ENCODE assay signal across 18 mouse cellular contexts in genomic region chr17:12513107-12513923, GRCm38 (mm10). TPM values are rescaled to one million over a fixed set of nuclear protein-coding genes. Genes with fewer than 3 reads are reported as not detected.
DNase-seq lines count a peak whose midpoint lies in the region; ATAC-seq and TF ChIP-seq lines count a peak whose summit lies in the region.
"Had no signal": no experiment of that assay in that cellular context is flagged by ENCODE, and none has a peak within 500 bp of the region (broad histone marks: within the 10 kb centered on the region; RNA-seq: fewer than 3 reads in every experiment).

No protein-coding gene starts in this region.

- no peaks in the 10 kb centered on the region for H3K27me3 ChIP-seq in thymus, adult 2 months (ENCODE audit: control insufficient read depth, insufficient read depth, low read length)
- peaks cover 9% of the 10 kb centered on the region for H3K27me3 ChIP-seq in liver, embryonic 15.5 days

- WGBS in thymus, adult 2 months: 24% methylated on average over 9 of the region's 9 CpGs
- WGBS in liver, embryonic 15.5 days (ENCODE audit: insufficient replicate concordance): 24% methylated on average over 9 of the region's 9 CpGs

- H3K27ac ChIP-seq in thymus, adult 2 months (ENCODE audit: control insufficient read depth, insufficient read depth, low read length): no peak overlapping the region
- no peak overlapping the region for H3K27ac ChIP-seq in liver, embryonic 15.5 days (replicated peaks)
- H3K27ac ChIP-seq: forebrain, embryonic 12.5 days; left cerebral cortex, adult 2 months had no signal

- no peaks in the 10 kb centered on the region for H3K36me3 ChIP-seq in thymus, adult 2 months (ENCODE audit: control insufficient read depth, insufficient read depth, low read length)
- no peaks in the 10 kb centered on the region for H3K36me3 ChIP-seq in liver, embryonic 15.5 days (replicated peaks)
- H3K36me3 ChIP-seq: forebrain, embryonic 12.5 days had no signal

- ATAC-seq in common myeloid progenitor, adult 5-6 weeks (replicated peaks; ENCODE audit: low read depth, poor library complexity, severe bottlenecking): peak; percentile 85
- ATAC-seq in liver, embryonic 15.5 days (ENCODE audit: insufficient read depth): peak; percentile 47

- H3K4me3 ChIP-seq in thymus, adult 2 months (ENCODE audit: control insufficient read depth, insufficient read depth, low read length): no peak overlapping the region
- H3K4me3 ChIP-seq in liver, embryonic 15.5 days (replicated peaks): no peak overlapping the region
- H3K4me3 ChIP-seq: forebrain, embryonic 12.5 days; left cerebral cortex, adult 2 months had no signal

- TF ChIP-seq CTCF in thymus, adult 2 months (IDR thresholded peaks at IDR 0.05; ENCODE audit: borderline replicate concordance, control insufficient read depth, extremely low read depth, insufficient read depth, low read length, poor library complexity): no peak

- no peak overlapping the region for H3K4me2 ChIP-seq in liver, embryonic 15.5 days
- H3K4me2 ChIP-seq: forebrain, embryonic 12.5 days; midbrain, embryonic 11.5 days had no signal

- TF ChIP-seq POLR2A in thymus, adult 2 months (IDR thresholded peaks at IDR 0.05; ENCODE audit: control insufficient read depth, extremely low read depth, insufficient read depth, low read length, poor library complexity): no peak

- peak; percentile 16 for DNase-seq in thymus, adult 2 months
- no peak for DNase-seq in thymus, postnatal 4 days
- no peak for DNase-seq in embryo, embryonic 9.5 days (ENCODE audit: extremely low spot score)
- no peak for DNase-seq in cerebellum, postnatal 4 days (ENCODE audit: low spot score in 2 of 2)
- DNase-seq in embryo, embryonic 10.5 days (ENCODE audit: low spot score): no peak
- DNase-seq: adrenal gland, postnatal 25 days; cerebellum, adult 18-20 months; cerebellum, postnatal 25 days; gastrocnemius, postnatal 14 days; kidney, postnatal 36 days; left cerebral cortex, postnatal 4 days; lung, postnatal 10 days; spleen, adult 18-20 months had no signal

- H3K9me3 ChIP-seq in liver, embryonic 15.5 days (replicated peaks): no peaks in the 10 kb centered on the region
- H3K9me3 ChIP-seq: forebrain, embryonic 12.5 days had no signal

- H3K4me1 ChIP-seq in thymus, adult 2 months (replicated peaks; ENCODE audit: control insufficient read depth, insufficient read depth, low read length): peaks cover 12% of the 10 kb centered on the region
- H3K4me1 ChIP-seq in liver, embryonic 15.5 days (replicated peaks): peaks cover under 1% of the 10 kb centered on the region; the same call in 1 of the 2 replicates
- H3K4me1 ChIP-seq: forebrain, embryonic 12.5 days had no signal

- H3K9ac ChIP-seq in liver, embryonic 15.5 days: no peak overlapping the region
- H3K9ac ChIP-seq: forebrain, embryonic 12.5 days had no signal

RNA-seq across cellular contexts. Expression of gene Slc22a3, which starts 5.8 kb away (rescaled TPM):
- 3.3 and 4.5 TPM in 2 replicates for polyA plus RNA-seq in thymus, adult 2 months (2012; rRNA removed)
- 36.2 and 45.5 TPM in 2 replicates for total RNA-seq in common myeloid progenitor, adult 5-6 weeks (2017)
- polyA plus RNA-seq in liver, embryonic 15.5 days (2015; fragmentation: Nextera tagmentation; extraction: Ambion mirVana): 0.48 and 0.69 TPM in 2 replicates
- polyA plus RNA-seq: forebrain, embryonic 12.5 days had no signal
